In genomic region chr9:48749666-48750065, GRCm38 (mm10) we compare ENCODE assay signal across 20 mouse cellular contexts.
A peak's percentile ranks its signal among the peaks of the same experiment; 100 is the strongest.
DNase-seq lines count a peak whose midpoint lies in the region; ATAC-seq and TF ChIP-seq lines count a peak whose summit lies in the region.
"Had no signal": no experiment of that assay in that cellular context is flagged by ENCODE, and none has a peak within 500 bp of the region (broad histone marks: within the 10 kb centered on the region; RNA-seq: fewer than 3 reads in every experiment).

No protein-coding gene starts in this region.

- no peak for ATAC-seq in liver, postnatal 0 days
- ATAC-seq in liver, embryonic 11.5 days (replicated peaks; ENCODE audit: low FRiP score): no peak
- ATAC-seq in granulocyte monocyte progenitor cell, adult 5-6 weeks (replicated peaks; ENCODE audit: poor library complexity, severe bottlenecking): no peak
- ATAC-seq: activated CD4-positive, CD25-positive, alpha-beta regulatory T cell, adult 4 months; forebrain, embryonic 13.5 days; forebrain, embryonic 16.5 days had no signal

- H3K27ac ChIP-seq in gastrocnemius, adult 2 months: peak overlapping the region; percentile 100
- peak overlapping the region; percentile 70 for H3K27ac ChIP-seq in layer of hippocampus, adult 2 months
- peak overlapping the region; percentile 74 for H3K27ac ChIP-seq in liver, postnatal 0 days (ENCODE audit: low read depth)
- H3K27ac ChIP-seq in liver, embryonic 11.5 days (ENCODE audit: low read depth, low read length): no peak overlapping the region
- peak overlapping the region; percentile 85 for H3K27ac ChIP-seq in brown adipose tissue, adult 24 weeks (replicated peaks; ENCODE audit: low read depth, low read length)
- H3K27ac ChIP-seq: forebrain, embryonic 10.5 days; forebrain, embryonic 13.5 days; heart, embryonic 13.5 days; hindbrain, embryonic 12.5 days; hindbrain, embryonic 15.5 days had no signal

- H3K4me3 ChIP-seq in gastrocnemius, adult 2 months: peak overlapping the region; percentile 29; the same call in 1 of the 2 replicates
- H3K4me3 ChIP-seq in layer of hippocampus, adult 2 months: no peak overlapping the region
- no peak overlapping the region for H3K4me3 ChIP-seq in liver, postnatal 0 days (ENCODE audit: low read depth, low read length)
- no peak overlapping the region for H3K4me3 ChIP-seq in liver, embryonic 11.5 days (ENCODE audit: low read depth, low read length)
- no peak overlapping the region for H3K4me3 ChIP-seq in brown adipose tissue, adult 24 weeks (ENCODE audit: insufficient read depth, low read depth, low read length)
- H3K4me3 ChIP-seq: forebrain, embryonic 10.5 days; forebrain, embryonic 13.5 days; heart, embryonic 13.5 days; hindbrain, embryonic 12.5 days; hindbrain, embryonic 15.5 days had no signal

- no peaks in the 10 kb centered on the region for H3K27me3 ChIP-seq in liver, postnatal 0 days (ENCODE audit: insufficient read depth, low read length)
- H3K27me3 ChIP-seq in liver, embryonic 11.5 days (replicated peaks; ENCODE audit: control insufficient read depth, insufficient read depth, low read length): 0 out of 2 replicates have a peak, but pooled peaks cover 4% of the 10 kb centered on the region
- H3K27me3 ChIP-seq: forebrain, embryonic 13.5 days; heart, embryonic 13.5 days; hindbrain, embryonic 12.5 days; hindbrain, embryonic 15.5 days had no signal

- no peak for TF ChIP-seq CTCF in gastrocnemius, adult 2 months (IDR thresholded peaks at IDR 0.05)
- no peak for TF ChIP-seq CTCF in layer of hippocampus, adult 2 months (conservative IDR thresholded peaks at IDR 0.05)
- no peak for TF ChIP-seq CTCF in liver, postnatal 0 days (IDR thresholded peaks at IDR 0.05; ENCODE audit: low read depth)

- H3K4me1 ChIP-seq in liver, postnatal 0 days (ENCODE audit: insufficient read depth): peaks cover 53% of the 10 kb centered on the region
- peaks cover 10% of the 10 kb centered on the region for H3K4me1 ChIP-seq in liver, embryonic 11.5 days (replicated peaks; ENCODE audit: control insufficient read depth, insufficient read depth, low read length)
- peaks cover 41% of the 10 kb centered on the region for H3K4me1 ChIP-seq in brown adipose tissue, adult 24 weeks (ENCODE audit: control insufficient read depth, insufficient read depth, insufficient read length, low read length)

- H3K36me3 ChIP-seq in liver, postnatal 0 days (replicated peaks; ENCODE audit: insufficient read depth, low read length): no peaks in the 10 kb centered on the region
- H3K36me3 ChIP-seq in liver, embryonic 11.5 days (ENCODE audit: control insufficient read depth, insufficient read depth, low read length): no peaks in the 10 kb centered on the region
- H3K36me3 ChIP-seq: heart, embryonic 13.5 days; hindbrain, embryonic 12.5 days; hindbrain, embryonic 15.5 days had no signal

- H3K9ac ChIP-seq in liver, postnatal 0 days (replicated peaks): no peak overlapping the region
- no peak overlapping the region for H3K9ac ChIP-seq in liver, embryonic 11.5 days (ENCODE audit: low read depth, low read length)
- H3K9ac ChIP-seq: forebrain, embryonic 13.5 days; heart, embryonic 13.5 days; hindbrain, embryonic 12.5 days; hindbrain, embryonic 15.5 days had no signal

- intact Hi-C loops in gastrocnemius, adult 2 months (cut with DNase I): no loop called here

- WGBS in liver, postnatal 0 days (ENCODE audit: insufficient replicate concordance): 85% methylated on average over 6 of the region's 6 CpGs
- 89% methylated on average over 6 of the region's 6 CpGs for WGBS in liver, embryonic 11.5 days

- TF ChIP-seq EP300 in liver, postnatal 0 days (IDR thresholded peaks at IDR 0.05; ENCODE audit: low read depth): no peak

- H3K9me3 ChIP-seq in liver, postnatal 0 days (ENCODE audit: low read length): no peaks in the 10 kb centered on the region
- H3K9me3 ChIP-seq in liver, embryonic 11.5 days (ENCODE audit: control insufficient read depth, low read length): no peaks in the 10 kb centered on the region
- H3K9me3 ChIP-seq: forebrain, embryonic 10.5 days; forebrain, embryonic 13.5 days; heart, embryonic 13.5 days; hindbrain, embryonic 12.5 days; hindbrain, embryonic 15.5 days had no signal

- no peak for DNase-seq in gastrocnemius, adult 2 months
- DNase-seq in gastrocnemius, adult 18-20 months (ENCODE audit: low spot score): no peak
- no peak for DNase-seq in layer of hippocampus, adult 2 months (ENCODE audit: low spot score in 2 of 2)
- DNase-seq in layer of hippocampus, adult 9-11 months: no peak
- DNase-seq in liver, postnatal 0 days: no peak
- DNase-seq in liver, embryonic 11.5 days (ENCODE audit: low spot score): no peak
- DNase-seq: adrenal gland, adult 8-10 months; adrenal gland, postnatal 25 days; cerebellum, adult 18-20 months; cerebellum, adult 9-10 months; cerebellum, postnatal 14 days had no signal

- H3K4me2 ChIP-seq in liver, postnatal 0 days (ENCODE audit: low read depth, low read length): no peak overlapping the region
- no peak overlapping the region for H3K4me2 ChIP-seq in liver, embryonic 11.5 days
- H3K4me2 ChIP-seq: forebrain, embryonic 13.5 days; heart, embryonic 13.5 days; hindbrain, embryonic 12.5 days; hindbrain, embryonic 15.5 days had no signal
